Mouse (Mus musculus) G1E (cell line): ENCODE results near the gene Chst7. TPM values are rescaled to one million over a fixed set of nuclear protein-coding genes. Genes with fewer than 3 reads are reported as not detected.
A peak's percentile ranks its signal among the peaks of the same experiment; 100 is the strongest.

ENCODE experiments used
- ATAC-seq: 2 replicates; pipeline ENCODE4 v1.8.0; 2016; ENCODE audit warnings: mild to moderate bottlenecking; ENCODE audit not compliant: insufficient number of reproducible peaks, poor library complexity, low FRiP score, severe bottlenecking; ENCODE audit errors: extremely low read depth
- DNase-seq: peaks from one replicate; pipeline ENCODE4 v3.0.0; 2012; ENCODE audit warnings: low spot score
- H3K27me3 ChIP-seq: 2 replicates; pipeline ENCODE4 v1.6.1; 2012; ENCODE audit warnings: mild to moderate bottlenecking, low read length, inconsistent platforms; ENCODE audit not compliant: insufficient read depth
- H3K36me3 ChIP-seq: replicated peaks from 2 replicates; pipeline ENCODE3; 2012; ENCODE audit warnings: mild to moderate bottlenecking, inconsistent platforms
- H3K4me1 ChIP-seq: 2 replicates; pipeline ENCODE4 v1.6.1; 2012; ENCODE audit warnings: low read depth, low read length, inconsistent platforms, mixed read lengths; ENCODE audit not compliant: insufficient read depth
- H3K4me3 ChIP-seq: 2 replicates; pipeline ENCODE4 v1.5.1; 2012; ENCODE audit warnings: low read depth, mild to moderate bottlenecking, inconsistent platforms, low read length, moderate library complexity, mixed read lengths
- H3K9me3 ChIP-seq: replicated peaks from 2 replicates; pipeline ENCODE4 v1.6.1; 2012; ENCODE audit warnings: inconsistent platforms
- CTCF ChIP-seq: IDR thresholded peaks from 2 replicates; pipeline ENCODE4 v1.5.1; 2012; ENCODE audit warnings: low read depth, low read length, inconsistent platforms, mixed read lengths
- GATA1 ChIP-seq: IDR thresholded peaks from 2 replicates; pipeline ENCODE4 v1.6.1; 2012; ENCODE audit warnings: borderline replicate concordance, low read length, inconsistent platforms, mixed read lengths
- GATA2 ChIP-seq: IDR thresholded peaks from 2 replicates; pipeline ENCODE4 v1.6.1; 2012; ENCODE audit warnings: low read depth, low read length, inconsistent platforms, borderline replicate concordance
- POLR2AphosphoS5 ChIP-seq: IDR thresholded peaks from 2 replicates; pipeline ENCODE4 v1.6.1; 2012; ENCODE audit warnings: low read depth, low read length, inconsistent platforms; ENCODE audit not compliant: insufficient replicate concordance
- TAL1 ChIP-seq: conservative IDR thresholded peaks from 2 replicates; pipeline ENCODE4 v1.6.1; 2012; ENCODE audit warnings: low read depth, low read length, inconsistent platforms, mixed read lengths
- polyA plus RNA-seq: library from polyadenylated mRNA; stranded (reverse); fragments of >175 nt; gene quantifications from 2 replicates; pipeline ENCODE4 v1.2.3, GENCODE M21; 2012
- total RNA-seq, 2 experiments: library from RNA; stranded (forward) in 1 of 2; stranded (reverse) in 1 of 2; fragments of 200-1000 nt in 1 of 2; fragments of >200 nt in 1 of 2; fragmentation: Nextera tagmentation in 1 of 2; gene quantifications; 2 replicates each; pipeline ENCODE4 v1.2.3; 2014 to 2017

The Chst7 gene
- not detected in 2 replicates for total RNA-seq (2014; fragmentation: Nextera tagmentation)
- total RNA-seq (2017), result not detected in 2 replicates
- not detected in 2 replicates for polyA plus RNA-seq

GRCm38 (mm10) chrX:20059381-20059971 is at the start of gene Chst7:
Gene Chst7, plus strand, starts transcription at chrX:20059560.
- Histone ChIP-seq H3K4me3 (no peak within 1 kb of the TSS), H3K4me1 (no peaks in the 10 kb centered on the region), H3K9me3 (peaks cover 7% of the 10 kb centered on the region; the same call in 1 of the 2 replicates), H3K36me3 (no peaks in the 10 kb centered on the region), H3K27me3 (no peaks in the 10 kb centered on the region)
- DNase-seq, result no peak
- TF ChIP-seq GATA1 (no peak), TAL1 (no peak)
- ATAC-seq, result no peak

- no peaks in the 10 kb centered on the region for H3K36me3 ChIP-seq
- ATAC-seq (peak; percentile 68), DNase-seq (no peak)
- H3K27me3 ChIP-seq, result no peaks in the 10 kb centered on the region
- TF ChIP-seq GATA2 (no peak), GATA1 (no peak), POLR2AphosphoS5 (no peak), TAL1 (no peak; the same call in 1 of the 2 replicates), CTCF (no peak)
- no peak overlapping the region for H3K4me3 ChIP-seq
- H3K9me3 ChIP-seq, result no peaks in the 10 kb centered on the region
- no peaks in the 10 kb centered on the region for H3K4me1 ChIP-seq
These were observed 47.1 kb upstream of the Chst7 start for GRCm38 (mm10) chrX:20012211-20012610.

DNA sequence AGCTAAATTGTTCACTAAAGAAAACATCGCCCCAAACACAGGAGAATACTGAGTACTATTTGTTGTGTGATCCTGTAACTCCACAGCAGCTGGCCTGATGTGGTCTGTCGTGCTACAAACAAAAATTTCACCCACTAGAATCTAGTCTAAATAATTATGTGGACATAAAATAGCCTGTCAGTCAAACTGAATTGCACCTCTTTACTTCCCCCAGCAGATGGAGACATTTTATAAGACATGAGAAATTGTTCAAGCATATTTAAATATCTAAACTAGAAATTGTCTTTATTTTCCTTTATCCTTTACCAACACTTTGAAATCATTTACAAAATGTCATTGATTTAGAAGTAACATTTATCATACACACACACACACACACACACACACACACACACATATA is 38.4 kb upstream of the Chst7 start:
- no peak overlapping the region for H3K4me3 ChIP-seq
- ATAC-seq (no peak), DNase-seq (no peak)
- no peaks in the 10 kb centered on the region for H3K36me3 ChIP-seq
- no peaks in the 10 kb centered on the region for H3K4me1 ChIP-seq
- no peaks in the 10 kb centered on the region for H3K27me3 ChIP-seq
- no peaks in the 10 kb centered on the region for H3K9me3 ChIP-seq
- no peak for TF ChIP-seq GATA1
- TF ChIP-seq TAL1, result no peak
- TF ChIP-seq CTCF, result no peak
- no peak for TF ChIP-seq GATA2
- TF ChIP-seq POLR2AphosphoS5, result no peak

DNA sequence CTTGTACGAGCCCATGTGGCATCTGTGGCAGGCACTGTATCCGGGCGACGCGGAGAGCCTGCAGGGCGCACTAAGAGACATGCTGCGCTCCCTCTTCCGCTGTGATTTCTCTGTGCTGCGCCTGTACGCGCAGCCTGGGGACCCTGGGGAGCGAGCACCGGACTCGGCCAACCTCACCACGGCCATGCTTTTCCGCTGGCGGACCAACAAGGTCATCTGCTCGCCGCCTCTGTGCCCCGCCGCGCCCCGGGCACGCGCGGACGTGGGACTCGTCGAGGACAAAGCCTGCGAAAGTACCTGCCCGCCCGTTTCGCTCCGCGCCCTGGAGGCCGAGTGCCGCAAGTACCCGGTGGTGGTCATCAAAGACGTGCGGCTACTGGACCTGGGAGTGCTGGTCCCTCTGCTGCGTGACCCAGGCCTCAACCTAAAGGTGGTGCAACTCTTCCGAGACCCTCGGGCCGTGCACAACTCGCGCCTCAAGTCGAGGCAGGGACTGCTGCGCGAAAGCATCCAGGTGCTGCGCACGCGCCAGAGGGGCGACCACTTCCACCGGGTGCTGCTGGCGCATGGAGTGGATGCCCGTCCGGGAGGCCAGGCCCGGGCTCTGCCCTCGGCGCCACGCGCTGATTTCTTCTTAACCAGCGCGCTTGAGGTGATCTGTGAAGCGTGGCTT is 872 bp downstream of the Chst7 start:
- H3K9me3 ChIP-seq, result peaks cover 7% of the 10 kb centered on the region; the same call in 1 of the 2 replicates
- no peaks in the 10 kb centered on the region for H3K4me1 ChIP-seq
- no peak for ATAC-seq
- no peak for TF ChIP-seq TAL1
- TF ChIP-seq POLR2AphosphoS5, result no peak
- TF ChIP-seq GATA1, result no peak
- no peak for TF ChIP-seq GATA2
- TF ChIP-seq CTCF, result no peak
- no peak for DNase-seq
- H3K4me3 ChIP-seq, result no peak overlapping the region
- no peaks in the 10 kb centered on the region for H3K27me3 ChIP-seq
- H3K36me3 ChIP-seq, result no peaks in the 10 kb centered on the region

DNA sequence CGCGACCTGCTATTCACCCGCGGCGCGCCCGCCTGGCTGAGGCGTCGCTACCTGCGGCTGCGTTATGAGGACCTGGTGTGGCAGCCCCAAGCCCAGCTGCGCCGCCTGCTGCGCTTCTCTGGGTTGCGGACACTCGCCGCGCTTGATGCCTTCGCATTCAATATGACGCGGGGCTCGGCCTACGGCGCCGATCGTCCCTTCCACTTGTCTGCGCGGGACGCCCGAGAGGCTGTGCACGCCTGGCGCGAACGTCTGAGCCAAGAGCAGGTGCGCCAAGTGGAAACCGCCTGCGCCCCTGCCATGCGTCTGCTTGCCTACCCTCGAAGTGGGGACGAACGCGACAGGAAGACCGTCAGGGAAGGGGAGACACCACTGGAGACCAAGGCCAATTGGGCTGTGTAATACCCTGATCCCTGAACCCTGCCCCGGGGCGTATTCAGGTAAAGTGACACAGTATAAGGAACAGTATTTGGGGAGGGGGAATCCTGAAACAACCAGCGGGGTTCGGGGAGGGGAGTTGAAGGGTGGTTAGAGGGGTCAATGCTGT is 1.5 kb downstream of the Chst7 start:
- Histone ChIP-seq H3K4me3 (no peak overlapping the region), H3K4me1 (no peaks in the 10 kb centered on the region), H3K27me3 (no peaks in the 10 kb centered on the region), H3K36me3 (no peaks in the 10 kb centered on the region), H3K9me3 (peaks cover 7% of the 10 kb centered on the region; the same call in 1 of the 2 replicates)
- ATAC-seq, result no peak
- TF ChIP-seq GATA1 (no peak), POLR2AphosphoS5 (no peak), GATA2 (no peak), CTCF (no peak), TAL1 (no peak)
- DNase-seq, result no peak

- DNase-seq (no peak), ATAC-seq (no peak)
- no peak for TF ChIP-seq GATA1
- no peak for TF ChIP-seq POLR2AphosphoS5
- no peak for TF ChIP-seq TAL1
- no peak for TF ChIP-seq GATA2
- no peak for TF ChIP-seq CTCF
- no peak overlapping the region for H3K4me3 ChIP-seq
- no peaks in the 10 kb centered on the region for H3K4me1 ChIP-seq
- H3K27me3 ChIP-seq, result no peaks in the 10 kb centered on the region
- peaks cover 7% of the 10 kb centered on the region; the same call in 1 of the 2 replicates for H3K9me3 ChIP-seq
- H3K36me3 ChIP-seq, result no peaks in the 10 kb centered on the region
These were observed 2.6 kb downstream of the Chst7 start for GRCm38 (mm10) chrX:20061764-20062480.
